In the genomic region with DNA sequence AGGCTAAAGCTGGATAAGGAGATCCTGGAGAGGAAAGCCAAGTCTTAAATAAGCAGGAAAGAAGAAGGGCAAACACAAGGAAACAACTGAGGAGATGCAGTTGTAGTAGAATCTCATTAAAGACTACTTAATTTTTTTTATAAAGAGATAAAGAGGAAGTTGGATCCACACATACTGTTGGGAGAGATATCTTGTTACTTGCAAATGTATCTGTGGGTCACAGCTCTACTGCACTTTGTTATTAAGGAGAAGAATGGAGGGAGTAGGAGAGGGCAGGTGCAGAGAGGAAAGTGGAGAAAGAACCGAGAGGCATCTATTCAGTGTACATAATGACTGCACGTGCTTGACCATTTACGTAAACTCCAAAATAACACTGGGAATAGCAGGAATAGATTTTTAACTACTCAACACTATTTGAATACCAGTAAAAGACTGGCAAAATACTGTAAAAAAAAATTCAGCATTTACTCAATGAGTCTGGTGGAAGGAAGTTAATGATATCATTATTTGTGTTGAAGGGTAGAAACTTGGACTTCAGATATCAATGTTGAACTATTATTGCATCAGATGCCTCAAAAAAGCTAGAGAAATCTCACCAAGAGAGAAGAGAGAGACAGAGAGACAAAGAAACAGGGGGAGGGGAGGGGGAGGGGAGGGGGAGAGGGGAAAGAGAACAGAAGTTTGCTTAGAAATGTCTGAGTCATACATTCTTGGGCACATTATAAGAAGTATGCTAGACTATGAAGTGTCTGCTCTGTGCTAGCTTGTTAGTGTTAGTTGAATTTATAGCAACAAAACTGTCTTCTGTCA, we compare ENCODE assay signal across 26 mouse cellular contexts. TPM values are rescaled to one million over a fixed set of nuclear protein-coding genes. Genes with fewer than 3 reads are reported as not detected.
DNase-seq lines count a peak whose midpoint lies in the region; ATAC-seq and TF ChIP-seq lines count a peak whose summit lies in the region.
"Had no signal": no experiment of that assay in that cellular context is flagged by ENCODE, and none has a peak within 500 bp of the region (broad histone marks: within the 10 kb centered on the region; RNA-seq: fewer than 3 reads in every experiment).

No protein-coding gene starts in this region.

- peak overlapping the region; percentile 98 for H3K27ac ChIP-seq in embryonic fibroblast, embryonic 13.5 days (ENCODE audit: insufficient read depth, low read length)
- no peak overlapping the region for H3K27ac ChIP-seq in limb, embryonic 10.5 days
- H3K27ac ChIP-seq: embryonic facial prominence, embryonic 13.5 days; hindbrain, postnatal 0 days; midbrain, embryonic 15.5 days; neural tube, embryonic 15.5 days had no signal

- intact Hi-C loops in left cerebral cortex, postnatal 14 days (cut with DNase I) = no loop called here

- DNase-seq in 416B (ENCODE audit: low read depth) (peak; percentile 55), MEL-GATA-1-ER (ENCODE audit: extremely low read depth, low read depth) (peak; percentile 89)
- DNase-seq in limb, embryonic 10.5 days (ENCODE audit: low spot score) = no peak
- DNase-seq in embryo, embryonic 9.5 days (ENCODE audit: extremely low spot score) = no peak
- DNase-seq in left cerebral cortex, postnatal 14 days (ENCODE audit: low spot score in 2 of 2) = no peak
- DNase-seq: adrenal gland, postnatal 36 days; cerebellum, adult 11 months; cerebellum, postnatal 10 days; gastrocnemius, postnatal 10 days; heart, adult 11 months; heart, postnatal 10 days; kidney, postnatal 36 days; layer of hippocampus, postnatal 36 days; lung, adult 18-20 months; right cerebral cortex, postnatal 14 days; spleen, adult 18-20 months had no signal

- no peaks in the 10 kb centered on the region for H3K9me3 ChIP-seq in limb, embryonic 10.5 days (replicated peaks)
- H3K9me3 ChIP-seq: embryonic facial prominence, embryonic 13.5 days; heart, embryonic 12.5 days; midbrain, embryonic 15.5 days; neural tube, embryonic 15.5 days had no signal

- 94% methylated on average over 3 of the region's 3 CpGs for WGBS in limb, embryonic 10.5 days

- H3K4me1 ChIP-seq in embryonic fibroblast, embryonic 13.5 days (ENCODE audit: control insufficient read depth, insufficient read depth, low read length) = peaks cover 7% of the 10 kb centered on the region
- peaks cover 14% of the 10 kb centered on the region for H3K4me1 ChIP-seq in limb, embryonic 10.5 days

- H3K27me3 ChIP-seq in limb, embryonic 10.5 days (ENCODE audit: low read depth, poor library complexity, severe bottlenecking) = no peaks in the 10 kb centered on the region
- H3K27me3 ChIP-seq: embryonic facial prominence, embryonic 13.5 days; heart, embryonic 12.5 days; midbrain, embryonic 15.5 days; neural tube, embryonic 15.5 days had no signal

- TF ChIP-seq POLR2A in embryonic fibroblast, embryonic 13.5 days (IDR thresholded peaks at IDR 0.05; ENCODE audit: low read depth, low read length) = no peak

- peaks cover 19% of the 10 kb centered on the region for H3K36me3 ChIP-seq in limb, embryonic 10.5 days
- H3K36me3 ChIP-seq: midbrain, embryonic 15.5 days; neural tube, embryonic 15.5 days had no signal

- no peak for TF ChIP-seq CTCF in embryonic fibroblast, embryonic 13.5 days (IDR thresholded peaks at IDR 0.05; ENCODE audit: borderline replicate concordance, insufficient read depth, low read length)

- no peak overlapping the region for H3K4me3 ChIP-seq in embryonic fibroblast, embryonic 13.5 days (ENCODE audit: insufficient read depth, low read length)
- no peak overlapping the region for H3K4me3 ChIP-seq in limb, embryonic 10.5 days
- H3K4me3 ChIP-seq: embryonic facial prominence, embryonic 13.5 days; heart, embryonic 12.5 days; midbrain, embryonic 15.5 days; neural tube, embryonic 15.5 days had no signal

- ATAC-seq in megakaryocyte progenitor cell, adult 5-6 weeks (replicated peaks; ENCODE audit: poor library complexity) = peak; percentile 53
- ATAC-seq: CD4-positive, CD25-positive, alpha-beta regulatory T cell, adult 4 months; forebrain, embryonic 16.5 days; hindbrain, postnatal 0 days; intestine, embryonic 16.5 days; midbrain, embryonic 15.5 days had no signal

RNA-seq across cellular contexts. Expression of gene Pdzd8, which starts 7.5 kb away (rescaled TPM):
- 48.8 and 50.6 TPM in 2 replicates for polyA plus RNA-seq in embryonic fibroblast, embryonic 13.5 days (2011; ENCODE audit: insufficient read length, low read depth, missing spikeins)
- 62.5 and 69.7 TPM in 2 replicates for total RNA-seq in megakaryocyte progenitor cell, adult 5-6 weeks (2015)
- total RNA-seq in megakaryocyte progenitor cell, adult 5-6 weeks (2017) = 46.7 and 49.0 TPM in 2 replicates
- polyA plus RNA-seq in limb, embryonic 10.5 days (2016; fragmentation: Nextera tagmentation; extraction: Ambion mirVana) = 10.7 and 12.4 TPM in 2 replicates
- total RNA-seq in left cerebral cortex, postnatal 14 days (2021) = 10 to 100 TPM; 60.8 to 61.8 TPM

RNA-seq across cellular contexts. Expression of gene Rps12-ps3, which starts 16.0 kb away (rescaled TPM):
- 496 and 833 TPM in 2 replicates for polyA plus RNA-seq in embryonic fibroblast, embryonic 13.5 days (2011; ENCODE audit: insufficient read length, low read depth, missing spikeins)
- 1,076 and 1,152 TPM in 2 replicates for total RNA-seq in megakaryocyte progenitor cell, adult 5-6 weeks (2015)
- 820 and 1,286 TPM in 2 replicates for total RNA-seq in megakaryocyte progenitor cell, adult 5-6 weeks (2017)
- 7.6 and 11.1 TPM in 2 replicates for polyA plus RNA-seq in limb, embryonic 10.5 days (2016; fragmentation: Nextera tagmentation; extraction: Ambion mirVana)
- total RNA-seq in left cerebral cortex, postnatal 14 days (2021) = 100 to 1,000 TPM; 204 to 211 TPM

Comparison
In these comparisons a context has a peak if more than half of its experiments do, and no peak if none do; other contexts are left out.
1. DNase-seq: peak in 416B (single experiment) and MEL-GATA-1-ER (single experiment); none in limb, embryonic 10.5 days (single experiment), embryo, embryonic 9.5 days (single experiment) and left cerebral cortex, postnatal 14 days (0 of 2).